Mouse (Mus musculus) intestine, postnatal 0 days (tissue): Measurements from ENCODE around the gene Kif5c. TPM values are rescaled to one million over a fixed set of nuclear protein-coding genes. Genes with fewer than 3 reads are reported as not detected.

Experiments used
- ATAC-seq: fragments of 200-750 bp; cut with Nextera tagmentation; 2 replicates; pipeline ENCODE4 v1.8.0; 2017; ENCODE audit warnings: mild to moderate bottlenecking, moderate TSS enrichment, moderate library complexity
- H3K27ac ChIP-seq: fragments of 300-500 bp; sonication (generic); 2 replicates; pipeline ENCODE4 v1.5.1; 2014; ENCODE audit warnings: mild to moderate bottlenecking, low read depth, low read length, moderate library complexity
- H3K27me3 ChIP-seq: fragments of 300-500 bp; sonication (generic); replicated peaks from 2 replicates; pipeline ENCODE4 v1.6.1; 2014; ENCODE audit warnings: low read length, mixed read lengths; ENCODE audit not compliant: control insufficient read depth, insufficient read depth
- H3K36me3 ChIP-seq: fragments of 300-500 bp; sonication (generic); 2 replicates; pipeline ENCODE4 v1.6.1; 2014; ENCODE audit warnings: mild to moderate bottlenecking, moderate library complexity; ENCODE audit not compliant: control insufficient read depth, insufficient read depth
- H3K4me1 ChIP-seq: fragments of 300-500 bp; sonication (generic); replicated peaks from 2 replicates; pipeline ENCODE4 v1.6.1; 2014; ENCODE audit warnings: antibody characterized with exemption, low read length, mixed read lengths; ENCODE audit not compliant: control insufficient read depth, insufficient read depth
- H3K4me2 ChIP-seq: fragments of 300-500 bp; sonication (generic); replicated peaks from 2 replicates; pipeline ENCODE4 v1.6.1; 2014; ENCODE audit warnings: low read depth, mild to moderate bottlenecking, moderate library complexity
- H3K4me3 ChIP-seq: fragments of 300-500 bp; sonication (generic); 2 replicates; pipeline ENCODE4 v1.5.1; 2014; ENCODE audit warnings: low read depth, low read length
- H3K9ac ChIP-seq: fragments of 300-500 bp; sonication (generic); 2 replicates; pipeline ENCODE4 v1.6.1; 2014; ENCODE audit warnings: mild to moderate bottlenecking, low read depth, low read length
- H3K9me3 ChIP-seq: fragments of 300-500 bp; sonication (generic); 2 replicates; pipeline ENCODE4 v1.6.1; 2016; ENCODE audit warnings: mixed run types; ENCODE audit not compliant: control insufficient read depth
- CTCF ChIP-seq: sonication (generic); IDR thresholded peaks from 2 replicates; pipeline ENCODE4 v1.5.1; 2016; ENCODE audit warnings: low read depth, mild to moderate bottlenecking, control low read depth, antibody characterized with exemption, moderate library complexity
- WGBS: fragments of 180-500 bp; shearing (Covaris S2); extraction: QIAGEN DNeasy Blood & Tissue Kit; methylation state at CpG from one replicate; pipeline ENCODE4 v1.1.7; 2014; 5-methylcytosine and 5-hydroxymethylcytosine counted together
- polyA plus RNA-seq: library from polyadenylated mRNA; unstranded; fragments of >200 nt; fragmentation: Nextera tagmentation; extraction: Ambion mirVana; gene quantifications from 2 replicates; pipeline ENCODE4 v1.2.1, GENCODE M21; 2015

The Kif5c gene
- polyA plus RNA-seq, 1 experiment from 2014 or later, result 2.7 TPM

- Histone ChIP-seq H3K36me3 (no peaks in the 10 kb centered on the region), H3K9me3 (no peaks in the 10 kb centered on the region), H3K27ac (no peak overlapping the region), H3K4me2 (no peak overlapping the region), H3K9ac (no peak overlapping the region), H3K27me3 (no peaks in the 10 kb centered on the region), H3K4me1 (no peaks in the 10 kb centered on the region), H3K4me3 (no peak overlapping the region)
- no peak for ATAC-seq
- WGBS, result 67% methylated on average over 7 of the region's 7 CpGs
- peak; percentile 35; the same call in 1 of the 2 replicates for TF ChIP-seq CTCF
These were observed 114.5 kb downstream of the Kif5c start for GRCm38 (mm10) chr2:49733656-49734008.

- Histone ChIP-seq H3K9ac (no peak overlapping the region), H3K4me3 (no peak overlapping the region), H3K4me1 (no peaks in the 10 kb centered on the region), H3K36me3 (no peaks in the 10 kb centered on the region), H3K27me3 (no peaks in the 10 kb centered on the region), H3K9me3 (no peaks in the 10 kb centered on the region), H3K27ac (no peak overlapping the region), H3K4me2 (0 out of 2 replicates have a peak overlapping the region, but pooled peaks have one; percentile 17)
- TF ChIP-seq CTCF, result peak; percentile 95
- ATAC-seq, result 0 out of 2 replicates have a peak, but pooled peaks have one; percentile 28
- WGBS, result 50% methylated on average over 7 of the region's 7 CpGs
These were observed 115.1 kb downstream of the Kif5c start for GRCm38 (mm10) chr2:49734013-49734780.

- no peaks in the 10 kb centered on the region for H3K36me3 ChIP-seq
- 48% methylated on average over 13 of the region's 13 CpGs for WGBS
- no peak for TF ChIP-seq CTCF
- no peak for ATAC-seq
- H3K4me3 ChIP-seq, result no peak overlapping the region
- H3K9me3 ChIP-seq, result no peaks in the 10 kb centered on the region
- no peak overlapping the region for H3K9ac ChIP-seq
- no peaks in the 10 kb centered on the region for H3K4me1 ChIP-seq
- H3K4me2 ChIP-seq, result no peak overlapping the region
- H3K27ac ChIP-seq, result no peak overlapping the region
- H3K27me3 ChIP-seq, result no peaks in the 10 kb centered on the region
These were observed 116.3 kb downstream of the Kif5c start for GRCm38 (mm10) chr2:49735386-49735785.

- H3K4me1 ChIP-seq, result no peaks in the 10 kb centered on the region
- H3K4me3 ChIP-seq, result no peak overlapping the region
- H3K4me2 ChIP-seq, result no peak overlapping the region
- no peaks in the 10 kb centered on the region for H3K27me3 ChIP-seq
- no peak for ATAC-seq
- TF ChIP-seq CTCF, result no peak
- no peaks in the 10 kb centered on the region for H3K36me3 ChIP-seq
- H3K27ac ChIP-seq, result no peak overlapping the region
- no peaks in the 10 kb centered on the region for H3K9me3 ChIP-seq
- no peak overlapping the region for H3K9ac ChIP-seq
- WGBS, result 65% methylated on average over 5 of the region's 5 CpGs
These were observed 119.9 kb downstream of the Kif5c start for GRCm38 (mm10) chr2:49739046-49739445.

- H3K27ac ChIP-seq, result no peak overlapping the region
- H3K4me3 ChIP-seq, result no peak overlapping the region
- no peak overlapping the region for H3K4me2 ChIP-seq
- no peak for TF ChIP-seq CTCF
- no peaks in the 10 kb centered on the region for H3K4me1 ChIP-seq
- H3K36me3 ChIP-seq, result no peaks in the 10 kb centered on the region
- ATAC-seq, result no peak
- 63% methylated on average over 6 of the region's 6 CpGs for WGBS
- no peak overlapping the region for H3K9ac ChIP-seq
- no peaks in the 10 kb centered on the region for H3K9me3 ChIP-seq
- no peaks in the 10 kb centered on the region for H3K27me3 ChIP-seq
These were observed 121.9 kb downstream of the Kif5c start for GRCm38 (mm10) chr2:49741026-49741425.

- H3K4me2 ChIP-seq, result no peak overlapping the region
- no peak overlapping the region for H3K4me3 ChIP-seq
- H3K27ac ChIP-seq, result no peak overlapping the region
- no peak for TF ChIP-seq CTCF
- no peaks in the 10 kb centered on the region for H3K27me3 ChIP-seq
- ATAC-seq, result no peak
- H3K36me3 ChIP-seq, result no peaks in the 10 kb centered on the region
- H3K4me1 ChIP-seq, result no peaks in the 10 kb centered on the region
- WGBS, result 75% methylated on average over 16 of the region's 16 CpGs
- no peaks in the 10 kb centered on the region for H3K9me3 ChIP-seq
- no peak overlapping the region for H3K9ac ChIP-seq
These were observed 123.0 kb downstream of the Kif5c start for GRCm38 (mm10) chr2:49741895-49742734.
